Comparison of ENCODE assay signal across 11 mouse cellular contexts in genomic region chr12:10514278-10514677, GRCm38 (mm10).
DNase-seq lines count a peak whose midpoint lies in the region; ATAC-seq and TF ChIP-seq lines count a peak whose summit lies in the region.
"Had no signal": no experiment of that assay in that cellular context is flagged by ENCODE, and none has a peak within 500 bp of the region (broad histone marks: within the 10 kb centered on the region; RNA-seq: fewer than 3 reads in every experiment).

No protein-coding gene starts in this region.

- DNase-seq in heart, adult 18-20 months: peak; percentile 57 to 82
- peak; percentile 88 for DNase-seq in Muller cell, postnatal 12 days (ENCODE audit: inconsistent ontology term)
- peak; percentile 50 for DNase-seq in gastrocnemius, adult 2 months
- peak; percentile 22 for DNase-seq in kidney, adult 2 months
- no peak for DNase-seq in liver, postnatal 0 days
- DNase-seq in retina, embryonic 14.5 days (ENCODE audit: low spot score): no peak
- DNase-seq in thymus, postnatal 14 days: no peak

- TF ChIP-seq POLR2A in kidney, adult 2 months (IDR thresholded peaks at IDR 0.05; ENCODE audit: low read depth, low read length): no peak

- H3K9me3 ChIP-seq in heart, embryonic 12.5 days (replicated peaks): no peaks in the 10 kb centered on the region
- no peaks in the 10 kb centered on the region for H3K9me3 ChIP-seq in liver, postnatal 0 days (ENCODE audit: low read length)
- H3K9me3 ChIP-seq: embryonic facial prominence, embryonic 13.5 days; hindbrain, embryonic 15.5 days had no signal

- no peaks in the 10 kb centered on the region for H3K27me3 ChIP-seq in heart, embryonic 12.5 days (replicated peaks)
- H3K27me3 ChIP-seq in kidney, adult 2 months (replicated peaks; ENCODE audit: control insufficient read depth, insufficient read depth, low read length): no peaks in the 10 kb centered on the region
- H3K27me3 ChIP-seq in liver, postnatal 0 days (ENCODE audit: insufficient read depth, low read length): no peaks in the 10 kb centered on the region
- H3K27me3 ChIP-seq: CH12.LX; embryonic facial prominence, embryonic 13.5 days; hindbrain, embryonic 15.5 days had no signal

- H3K9ac ChIP-seq in heart, embryonic 12.5 days: no peak overlapping the region
- no peak overlapping the region for H3K9ac ChIP-seq in liver, postnatal 0 days (replicated peaks)
- H3K9ac ChIP-seq: embryonic facial prominence, embryonic 13.5 days; hindbrain, embryonic 15.5 days had no signal

- H3K4me2 ChIP-seq in heart, embryonic 12.5 days: no peak overlapping the region
- no peak overlapping the region for H3K4me2 ChIP-seq in liver, postnatal 0 days (ENCODE audit: low read depth, low read length)
- H3K4me2 ChIP-seq: embryonic facial prominence, embryonic 13.5 days; hindbrain, embryonic 15.5 days had no signal

- H3K36me3 ChIP-seq in heart, embryonic 12.5 days: no peaks in the 10 kb centered on the region
- H3K36me3 ChIP-seq in kidney, adult 2 months (ENCODE audit: control insufficient read depth, insufficient read depth, low read length): no peaks in the 10 kb centered on the region
- no peaks in the 10 kb centered on the region for H3K36me3 ChIP-seq in liver, postnatal 0 days (replicated peaks; ENCODE audit: insufficient read depth, low read length)
- H3K36me3 ChIP-seq: embryonic facial prominence, embryonic 13.5 days; hindbrain, embryonic 15.5 days had no signal

- no peak for TF ChIP-seq CTCF in gastrocnemius, adult 2 months (IDR thresholded peaks at IDR 0.05)
- no peak for TF ChIP-seq CTCF in kidney, adult 2 months (conservative IDR thresholded peaks at IDR 0.05; ENCODE audit: insufficient read depth, insufficient read length, low read depth, low read length)
- TF ChIP-seq CTCF in liver, postnatal 0 days (IDR thresholded peaks at IDR 0.05; ENCODE audit: low read depth): no peak

- ATAC-seq in heart, embryonic 12.5 days (ENCODE audit: insufficient number of reproducible peaks, low FRiP score): no peak
- ATAC-seq in liver, postnatal 0 days: no peak

- H3K27ac ChIP-seq in heart, embryonic 12.5 days (ENCODE audit: poor library complexity, severe bottlenecking): no peak overlapping the region
- H3K27ac ChIP-seq in gastrocnemius, adult 2 months: peak overlapping the region; percentile 68
- no peak overlapping the region for H3K27ac ChIP-seq in kidney, adult 2 months (ENCODE audit: insufficient read depth, low read depth, low read length)
- no peak overlapping the region for H3K27ac ChIP-seq in liver, postnatal 0 days (ENCODE audit: low read depth)
- H3K27ac ChIP-seq: embryonic facial prominence, embryonic 13.5 days; hindbrain, embryonic 15.5 days had no signal

- TF ChIP-seq EP300 in liver, postnatal 0 days (IDR thresholded peaks at IDR 0.05; ENCODE audit: low read depth): no peak

- 68% methylated on average over 8 of the region's 8 CpGs for WGBS in heart, embryonic 12.5 days
- 48% methylated on average over 8 of the region's 8 CpGs for whole genome bisulfite sequencing in kidney, adult 2 months
- 81% methylated on average over 8 of the region's 8 CpGs for WGBS in liver, postnatal 0 days (ENCODE audit: insufficient replicate concordance)

- no peak overlapping the region for H3K4me3 ChIP-seq in heart, embryonic 12.5 days
- peak overlapping the region; percentile 13; the same call in 1 of the 2 replicates for H3K4me3 ChIP-seq in gastrocnemius, adult 2 months
- H3K4me3 ChIP-seq in kidney, adult 2 months (ENCODE audit: insufficient read depth, low read depth, low read length): no peak overlapping the region
- H3K4me3 ChIP-seq in liver, postnatal 0 days (ENCODE audit: low read depth, low read length): no peak overlapping the region
- H3K4me3 ChIP-seq: embryonic facial prominence, embryonic 13.5 days; hindbrain, embryonic 15.5 days had no signal

- intact Hi-C loops in gastrocnemius, adult 2 months (cut with DNase I): no loop called here

- no peaks in the 10 kb centered on the region for H3K4me1 ChIP-seq in heart, embryonic 12.5 days (replicated peaks)
- no peaks in the 10 kb centered on the region for H3K4me1 ChIP-seq in kidney, adult 2 months (ENCODE audit: control insufficient read depth, insufficient read depth, low read length)
- H3K4me1 ChIP-seq in liver, postnatal 0 days (ENCODE audit: insufficient read depth): no peaks in the 10 kb centered on the region
- H3K4me1 ChIP-seq: embryonic facial prominence, embryonic 13.5 days; hindbrain, embryonic 15.5 days had no signal

Comparison
In these comparisons a context has a peak if more than half of its experiments do, and no peak if none do; other contexts are left out.
1. DNase-seq: peak in heart, adult 18-20 months (2 of 2), Muller cell, postnatal 12 days (single experiment), gastrocnemius, adult 2 months (single experiment) and kidney, adult 2 months (single experiment); none in liver, postnatal 0 days (single experiment), retina, embryonic 14.5 days (single experiment) and thymus, postnatal 14 days (single experiment).